ENCODE assay signal across 13 mouse cellular contexts in genomic region chr4:130873440-130873839, GRCm38 (mm10). TPM values are rescaled to one million over a fixed set of nuclear protein-coding genes. Genes with fewer than 3 reads are reported as not detected.
DNase-seq lines count a peak whose midpoint lies in the region; ATAC-seq and TF ChIP-seq lines count a peak whose summit lies in the region.
"Had no signal": no experiment of that assay in that cellular context is flagged by ENCODE, and none has a peak within 500 bp of the region (broad histone marks: within the 10 kb centered on the region; RNA-seq: fewer than 3 reads in every experiment).

No protein-coding gene starts in this region.

- peak; percentile 54 for TF ChIP-seq CTCF in hindbrain, postnatal 0 days (IDR thresholded peaks at IDR 0.05; ENCODE audit: low read depth)
- peak; percentile 44 for TF ChIP-seq CTCF in lung, embryonic 14.5 days (IDR thresholded peaks at IDR 0.05; ENCODE audit: low read depth)
- peak; percentile 97 for TF ChIP-seq CTCF in E14TG2a.4 (conservative IDR thresholded peaks at IDR 0.05; ENCODE audit: low read length)
- peak; percentile 48 for TF ChIP-seq CTCF in bone marrow, adult 2 months (IDR thresholded peaks at IDR 0.05; ENCODE audit: control insufficient read depth, insufficient read depth, low read length)

- peaks cover 22% of the 10 kb centered on the region for H3K4me1 ChIP-seq in hindbrain, postnatal 0 days (ENCODE audit: insufficient read depth, low read length)
- H3K4me1 ChIP-seq in hindbrain, embryonic 16.5 days (ENCODE audit: control insufficient read depth, insufficient read depth, low read depth, low read length): peaks cover 20% of the 10 kb centered on the region
- H3K4me1 ChIP-seq in lung, embryonic 14.5 days (ENCODE audit: insufficient read depth): peaks cover 6% of the 10 kb centered on the region; the same call in 1 of the 2 replicates
- H3K4me1 ChIP-seq in E14TG2a.4 (replicated peaks; ENCODE audit: low read depth, low read length): peaks cover 10% of the 10 kb centered on the region; the same call in 1 of the 2 replicates
- H3K4me1 ChIP-seq in bone marrow, adult 2 months (ENCODE audit: control insufficient read depth, insufficient read depth, low read length): no peaks in the 10 kb centered on the region

- H3K4me3 ChIP-seq in hindbrain, postnatal 0 days (ENCODE audit: low read length): no peak overlapping the region
- H3K4me3 ChIP-seq in hindbrain, embryonic 16.5 days (ENCODE audit: low read length): no peak overlapping the region
- no peak overlapping the region for H3K4me3 ChIP-seq in lung, embryonic 14.5 days (ENCODE audit: low read depth, low read length)
- no peak overlapping the region for H3K4me3 ChIP-seq in E14TG2a.4 (replicated peaks; ENCODE audit: low read length)
- no peak overlapping the region for H3K4me3 ChIP-seq in bone marrow, adult 2 months (replicated peaks; ENCODE audit: control insufficient read depth, low read depth, low read length)

- H3K27me3 ChIP-seq in hindbrain, postnatal 0 days (ENCODE audit: insufficient read depth, low read length): no peaks in the 10 kb centered on the region
- H3K27me3 ChIP-seq in hindbrain, embryonic 16.5 days (replicated peaks; ENCODE audit: control insufficient read depth, insufficient read depth, low read length): no peaks in the 10 kb centered on the region; the same call in none of the 2 replicates
- H3K27me3 ChIP-seq in lung, embryonic 14.5 days (ENCODE audit: insufficient read depth, low read length): 0 out of 2 replicates have a peak, but pooled peaks cover 6% of the 10 kb centered on the region
- H3K27me3 ChIP-seq in E14TG2a.4 (ENCODE audit: insufficient read depth, low read length): peaks cover 40% of the 10 kb centered on the region

- DNase-seq in hindbrain, postnatal 0 days (ENCODE audit: low spot score): no peak
- DNase-seq in lung, embryonic 14.5 days: no peak
- DNase-seq in lung, postnatal 10 days: no peak
- DNase-seq: adrenal gland, postnatal 36 days; cerebellum, adult 11-12 months; heart, postnatal 36 days; kidney, adult 2 months; thymus, postnatal 25 days had no signal

- no peak overlapping the region for H3K9ac ChIP-seq in hindbrain, postnatal 0 days (replicated peaks; ENCODE audit: low read length)
- no peak overlapping the region for H3K9ac ChIP-seq in hindbrain, embryonic 16.5 days (ENCODE audit: low read depth, low read length)
- H3K9ac ChIP-seq in lung, embryonic 14.5 days: no peak overlapping the region

- H3K9me3 ChIP-seq in hindbrain, postnatal 0 days (ENCODE audit: low read length): no peaks in the 10 kb centered on the region
- H3K9me3 ChIP-seq in hindbrain, embryonic 16.5 days (ENCODE audit: control insufficient read depth, low read length): no peaks in the 10 kb centered on the region
- no peaks in the 10 kb centered on the region for H3K9me3 ChIP-seq in lung, embryonic 14.5 days (ENCODE audit: low read depth, low read length)
- no peaks in the 10 kb centered on the region for H3K9me3 ChIP-seq in E14TG2a.4 (ENCODE audit: low read length)

- ATAC-seq in hindbrain, postnatal 0 days: no peak
- no peak for ATAC-seq in hindbrain, embryonic 16.5 days
- no peak for ATAC-seq in lung, embryonic 14.5 days (ENCODE audit: insufficient read depth)
- ATAC-seq in monocyte, adult 5-6 weeks (replicated peaks; ENCODE audit: insufficient number of reproducible peaks, low FRiP score, low TSS enrichment, poor library complexity, severe bottlenecking): no peak

- no peak overlapping the region for H3K27ac ChIP-seq in hindbrain, postnatal 0 days
- H3K27ac ChIP-seq in hindbrain, embryonic 16.5 days (ENCODE audit: low read depth, low read length): no peak overlapping the region
- H3K27ac ChIP-seq in lung, embryonic 14.5 days (ENCODE audit: low read depth): no peak overlapping the region
- no peak overlapping the region for H3K27ac ChIP-seq in bone marrow, adult 2 months (ENCODE audit: control insufficient read depth, insufficient read depth, low read depth, low read length, poor library complexity)

- H3K36me3 ChIP-seq in hindbrain, postnatal 0 days (ENCODE audit: insufficient read depth, low read length): no peaks in the 10 kb centered on the region
- no peaks in the 10 kb centered on the region for H3K36me3 ChIP-seq in hindbrain, embryonic 16.5 days (ENCODE audit: control insufficient read depth, insufficient read depth, low read length)
- H3K36me3 ChIP-seq in lung, embryonic 14.5 days (ENCODE audit: insufficient read depth): no peaks in the 10 kb centered on the region
- H3K36me3 ChIP-seq in E14TG2a.4 (ENCODE audit: insufficient read depth, low read length): no peaks in the 10 kb centered on the region

- WGBS in hindbrain, postnatal 0 days: 89% methylated on average over 5 of the region's 5 CpGs
- WGBS in hindbrain, embryonic 16.5 days: 79% methylated on average over 5 of the region's 5 CpGs
- WGBS in lung, embryonic 14.5 days: 73% methylated on average over 5 of the region's 5 CpGs
- 71% methylated on average over 5 of the region's 5 CpGs for WGBS in bone marrow, adult 2 months

- no peak overlapping the region for H3K4me2 ChIP-seq in hindbrain, postnatal 0 days (ENCODE audit: low read depth, low read length)
- H3K4me2 ChIP-seq in hindbrain, embryonic 16.5 days (ENCODE audit: low read length): no peak overlapping the region
- H3K4me2 ChIP-seq in lung, embryonic 14.5 days: no peak overlapping the region
- H3K4me2 ChIP-seq: midbrain, embryonic 11.5 days had no signal

- no peak for TF ChIP-seq POLR2A in bone marrow, adult 2 months (IDR thresholded peaks at IDR 0.05; ENCODE audit: borderline replicate concordance, control insufficient read depth, low read depth, low read length)

RNA-seq across cellular contexts. Expression of gene Laptm5, which starts 39.5 kb away (rescaled TPM):
- 42.8 and 71.4 TPM in 2 replicates for total RNA-seq in hindbrain, postnatal 0 days (2014; rRNA removed)
- polyA plus RNA-seq in hindbrain, postnatal 0 days (2015; fragmentation: Nextera tagmentation; extraction: Ambion mirVana): 40.8 and 43.1 TPM in 2 replicates
- 27.2 and 27.4 TPM in 2 replicates for polyA plus RNA-seq in hindbrain, embryonic 16.5 days (2015; fragmentation: Nextera tagmentation; extraction: Ambion mirVana)
- 39.1 and 42.5 TPM in 2 replicates for polyA plus RNA-seq in lung, embryonic 14.5 days (2014; fragmentation: Nextera tagmentation; extraction: Ambion mirVana)
- 193 and 436 TPM in 2 replicates for polyA plus RNA-seq in bone marrow, adult 2 months (2011; ENCODE audit: insufficient read depth, insufficient read length, low replicate concordance, missing spikeins)
- 420 to 631 TPM (median 540 TPM) in 3 replicates for total RNA-seq in monocyte, adult 5-6 weeks (2017)

Comparison
In these comparisons a context has a peak if more than half of its experiments do, and no peak if none do; other contexts are left out.
1. CTCF ChIP-seq: peak in every context shown above with its lines; median percentile 97 in E14TG2a.4; 54 in hindbrain, postnatal 0 days; 48 in bone marrow, adult 2 months; 44 in lung, embryonic 14.5 days.